Mouse (Mus musculus) forebrain, embryonic 16.5 days (tissue): ENCODE data around the gene Kcnip4. TPM values are rescaled to one million over a fixed set of nuclear protein-coding genes. Genes with fewer than 3 reads are reported as not detected.

Experiments
- ATAC-seq: fragments of 200-750 bp; cut with Nextera tagmentation; 2 replicates; pipeline ENCODE4 v1.8.0; 2017; ENCODE audit warnings: mild to moderate bottlenecking, moderate library complexity
- H3K27ac ChIP-seq: fragments of 300-500 bp; sonication (generic); 2 replicates; pipeline ENCODE4 v1.5.1; 2014; ENCODE audit warnings: low read length, control low read depth
- H3K27me3 ChIP-seq: fragments of 300-500 bp; sonication (generic); replicated peaks from 2 replicates; pipeline ENCODE4 v1.6.1; 2014; ENCODE audit warnings: low read length; ENCODE audit not compliant: control insufficient read depth, insufficient read depth
- H3K36me3 ChIP-seq: fragments of 300-500 bp; sonication (generic); 2 replicates; pipeline ENCODE4 v1.6.1; 2014; ENCODE audit not compliant: control insufficient read depth, insufficient read depth
- H3K4me1 ChIP-seq: fragments of 300-500 bp; sonication (generic); replicated peaks from 2 replicates; pipeline ENCODE4 v1.6.1; 2014; ENCODE audit warnings: low read length; ENCODE audit not compliant: control insufficient read depth, insufficient read depth
- H3K4me2 ChIP-seq: fragments of 300-500 bp; sonication (generic); 2 replicates; pipeline ENCODE4 v1.6.1; 2014; ENCODE audit warnings: mild to moderate bottlenecking, low read length, control low read depth
- H3K4me3 ChIP-seq: fragments of 300-500 bp; sonication (generic); replicated peaks from 2 replicates; pipeline ENCODE4 v1.5.1; 2014; ENCODE audit warnings: mild to moderate bottlenecking, low read length, control low read depth
- H3K9ac ChIP-seq: fragments of 300-500 bp; sonication (generic); replicated peaks from 2 replicates; pipeline ENCODE4 v1.6.1; 2014; ENCODE audit warnings: low read depth, low read length, control low read depth
- H3K9me3 ChIP-seq: fragments of 300-500 bp; sonication (generic); 2 replicates; pipeline ENCODE4 v1.6.1; 2016; ENCODE audit warnings: low read length; ENCODE audit not compliant: control insufficient read depth
- WGBS: fragments of 180-500 bp; shearing (Covaris S2); extraction: QIAGEN DNeasy Blood & Tissue Kit; methylation state at CpG from one replicate; pipeline ENCODE4 v1.1.7; 2014; 5-methylcytosine and 5-hydroxymethylcytosine counted together
- polyA plus RNA-seq: library from polyadenylated mRNA; unstranded; fragments of >200 nt; fragmentation: Nextera tagmentation; extraction: Ambion mirVana; gene quantifications from 2 replicates; pipeline ENCODE4 v1.2.1, GENCODE M21; 2015

Gene Kcnip4
- polyA plus RNA-seq, 1 experiment from 2014 or later, result 8.8 TPM

DNA sequence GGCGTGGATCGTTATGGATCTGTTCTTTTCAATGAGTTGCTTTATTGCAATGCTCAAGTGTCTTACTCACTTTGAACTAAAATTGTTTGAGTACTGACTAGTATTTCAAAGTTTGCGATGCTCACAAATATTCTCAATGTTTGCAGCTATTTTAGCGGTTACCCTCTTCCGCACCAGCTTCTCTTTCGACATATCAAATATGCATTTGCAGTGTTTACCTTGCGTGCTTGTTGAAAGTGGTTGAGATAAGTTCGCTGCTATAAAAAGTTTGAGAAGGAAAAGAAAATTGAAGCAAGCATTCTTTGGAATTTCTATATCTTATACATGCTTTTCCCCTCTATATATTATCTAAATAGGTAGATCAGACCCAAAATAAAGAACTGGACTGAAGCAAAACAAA lies 634.5 kb downstream of the Kcnip4 start:
- H3K36me3 ChIP-seq, result no peaks in the 10 kb centered on the region
- no peaks in the 10 kb centered on the region for H3K9me3 ChIP-seq
- H3K27ac ChIP-seq, result no peak overlapping the region
- 62% methylated on average over 8 of the region's 8 CpGs for WGBS
- ATAC-seq, result no peak
- H3K4me2 ChIP-seq, result peak overlapping the region; percentile 61
- no peak overlapping the region for H3K9ac ChIP-seq
- peaks cover 4% of the 10 kb centered on the region; the same call in 1 of the 2 replicates for H3K4me1 ChIP-seq
- peak overlapping the region; percentile 38 for H3K4me3 ChIP-seq
- no peaks in the 10 kb centered on the region for H3K27me3 ChIP-seq

DNA sequence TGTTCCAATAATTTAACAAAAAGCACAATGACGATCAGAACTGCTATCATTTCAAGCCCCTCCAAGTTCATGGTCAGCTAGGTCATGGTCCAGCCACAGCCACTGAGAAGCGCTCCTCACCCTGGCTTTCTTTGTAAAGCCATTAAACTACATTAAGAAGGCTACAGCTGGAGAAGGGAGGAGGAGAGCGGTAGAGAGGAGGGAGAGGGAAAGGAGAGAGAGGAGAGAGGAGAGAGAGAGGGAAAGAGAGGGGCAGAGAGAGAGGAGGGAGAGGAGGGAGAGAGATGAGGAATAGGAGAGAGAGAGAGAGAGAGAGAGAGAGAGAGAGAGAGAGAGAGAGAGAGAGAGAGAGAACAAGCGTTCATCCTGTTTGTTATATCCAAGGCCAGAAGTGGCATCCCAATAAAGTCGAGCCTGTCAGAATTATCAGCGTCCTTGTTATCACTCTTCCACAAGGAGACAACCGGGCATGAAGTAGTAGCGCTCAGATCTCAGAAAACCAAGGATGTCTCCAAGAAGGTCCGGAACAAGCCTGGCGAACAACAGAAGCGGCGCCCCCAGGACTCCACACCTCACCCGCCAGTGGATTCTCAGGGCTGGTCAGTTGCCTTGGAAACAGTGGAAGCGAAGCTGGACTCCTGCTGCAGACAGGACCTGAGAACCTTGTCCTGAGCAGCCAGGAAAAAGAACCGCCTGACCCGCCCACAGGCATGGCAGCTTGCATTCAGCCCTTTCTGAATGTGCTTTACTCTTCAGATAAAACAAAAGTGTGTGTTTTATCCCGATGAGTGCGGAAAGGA lies 635.1 kb downstream of the Kcnip4 start:
- H3K4me3 ChIP-seq, result peak overlapping the region; percentile 38
- no peak overlapping the region for H3K27ac ChIP-seq
- H3K36me3 ChIP-seq, result no peaks in the 10 kb centered on the region
- H3K9me3 ChIP-seq, result no peaks in the 10 kb centered on the region
- H3K4me2 ChIP-seq, result peak overlapping the region; percentile 61
- WGBS, result 5% methylated on average over 18 of the region's 18 CpGs
- peak overlapping the region; percentile 45 for H3K9ac ChIP-seq
- peaks cover 4% of the 10 kb centered on the region; the same call in 1 of the 2 replicates for H3K4me1 ChIP-seq
- peak; percentile 81 for ATAC-seq
- H3K27me3 ChIP-seq, result no peaks in the 10 kb centered on the region

DNA sequence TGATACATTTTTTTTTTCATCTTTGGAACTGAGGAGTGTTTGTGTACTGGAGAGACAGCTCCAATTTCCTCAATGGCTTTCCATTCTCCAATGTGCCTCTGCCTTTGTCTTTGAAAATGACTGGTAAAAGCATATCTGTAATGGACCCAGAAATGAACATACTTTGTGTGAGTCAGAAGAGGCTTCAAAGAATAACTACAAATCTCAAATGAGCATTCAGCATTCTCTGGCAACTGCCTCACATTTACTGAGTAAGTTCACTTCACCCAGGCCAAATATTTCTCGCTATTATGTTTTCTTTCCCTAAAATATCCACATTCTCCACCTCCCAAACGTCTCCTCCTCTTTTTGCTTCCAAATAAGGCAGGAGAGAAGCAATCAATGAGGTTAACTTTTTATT lies 646.6 kb downstream of the Kcnip4 start:
- no peak overlapping the region for H3K27ac ChIP-seq
- H3K4me2 ChIP-seq, result no peak overlapping the region
- H3K27me3 ChIP-seq, result no peaks in the 10 kb centered on the region
- H3K36me3 ChIP-seq, result no peaks in the 10 kb centered on the region
- WGBS, result 67% methylated on average over 2 of the region's 2 CpGs
- no peak overlapping the region for H3K4me3 ChIP-seq
- no peaks in the 10 kb centered on the region for H3K9me3 ChIP-seq
- ATAC-seq, result no peak
- H3K4me1 ChIP-seq, result no peaks in the 10 kb centered on the region
- no peak overlapping the region for H3K9ac ChIP-seq

DNA sequence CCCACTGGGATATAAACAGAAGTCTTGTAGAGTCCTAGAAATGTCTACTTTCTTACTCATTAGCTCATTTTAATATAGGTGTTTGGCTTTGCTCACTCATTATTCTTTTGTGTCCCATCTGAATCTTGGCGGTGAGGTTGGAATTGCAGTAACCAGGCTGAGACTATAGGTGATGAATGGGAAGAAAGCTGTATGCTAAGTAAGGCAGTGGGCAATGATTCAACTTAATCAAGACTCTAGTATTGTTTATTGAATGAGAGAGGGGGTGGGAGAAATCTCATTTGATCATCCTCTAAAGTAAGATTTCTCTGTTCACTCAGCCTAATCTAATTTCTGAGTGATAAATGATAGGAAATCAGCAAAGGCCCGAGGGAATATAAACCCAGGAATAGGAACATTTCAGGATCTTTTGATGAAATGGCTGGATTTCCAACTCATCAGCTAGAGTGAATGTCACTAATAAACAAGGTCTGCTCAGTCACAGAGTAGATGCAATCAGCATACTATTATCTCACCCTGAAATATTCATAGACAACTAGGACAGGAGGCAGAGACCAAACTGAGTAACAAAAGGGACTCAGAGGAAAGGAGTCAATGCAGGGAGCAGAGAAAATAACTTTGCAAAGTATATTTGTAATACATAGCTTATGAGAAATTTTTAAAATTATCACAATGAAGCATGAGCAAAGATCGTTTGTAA lies 660.3 kb downstream of the Kcnip4 start:
- WGBS, result 38% methylated on average over 3 of the region's 3 CpGs
- H3K4me1 ChIP-seq, result no peaks in the 10 kb centered on the region

DNA sequence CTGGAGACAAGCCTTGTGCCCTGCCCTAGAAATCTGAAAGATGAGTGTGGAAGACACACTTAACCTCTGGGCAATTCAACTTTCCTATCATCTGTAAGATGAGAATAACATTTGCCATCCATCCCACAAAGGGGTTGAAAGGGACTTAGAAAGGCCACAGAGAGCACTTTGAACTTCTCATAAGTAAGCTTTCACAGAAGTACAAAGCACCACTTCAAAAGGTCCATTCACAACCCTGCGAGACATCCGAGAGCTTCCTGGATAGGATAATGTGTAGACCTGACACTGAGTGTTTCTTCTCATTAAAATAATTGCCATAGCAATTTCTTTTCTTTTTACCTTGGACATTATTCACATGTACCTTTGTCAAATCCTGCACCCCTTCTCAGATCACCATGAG lies 683.7 kb downstream of the Kcnip4 start:
- no peak for ATAC-seq
- Histone ChIP-seq H3K27ac (no peak overlapping the region), H3K27me3 (no peaks in the 10 kb centered on the region), H3K4me1 (no peaks in the 10 kb centered on the region), H3K9ac (no peak overlapping the region), H3K4me3 (no peak overlapping the region), H3K9me3 (no peaks in the 10 kb centered on the region), H3K4me2 (no peak overlapping the region), H3K36me3 (no peaks in the 10 kb centered on the region)
- 6% methylated on average over 2 of the region's 2 CpGs for WGBS

More for the DNA sequence above, 660.3 kb downstream of the Kcnip4 start:
- no peak overlapping the region for H3K4me3 ChIP-seq
- H3K4me2 ChIP-seq, result no peak overlapping the region
- H3K9ac ChIP-seq, result no peak overlapping the region
- H3K27ac ChIP-seq, result no peak overlapping the region
- no peaks in the 10 kb centered on the region for H3K27me3 ChIP-seq
- H3K36me3 ChIP-seq, result no peaks in the 10 kb centered on the region
- H3K9me3 ChIP-seq, result no peaks in the 10 kb centered on the region
- peak; percentile 66 for ATAC-seq

DNA sequence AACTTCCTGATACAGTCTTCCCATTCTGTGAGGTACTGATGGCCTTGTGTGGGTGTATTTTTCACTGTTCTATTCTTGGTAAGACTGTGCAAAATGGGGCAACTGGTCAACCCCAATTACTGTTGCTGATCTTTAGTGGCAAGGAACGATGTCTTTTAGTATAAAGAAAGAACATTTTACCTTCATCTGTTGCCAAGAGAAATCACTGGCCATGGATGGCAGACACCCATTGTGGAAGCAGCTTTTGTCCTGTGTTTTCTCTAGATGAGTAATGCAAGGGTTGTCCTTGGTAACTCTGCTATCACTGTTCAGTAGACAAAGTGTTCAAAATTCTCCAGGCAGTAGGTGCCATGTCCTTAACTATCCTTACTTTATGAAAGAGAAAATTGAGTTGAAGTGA lies 729.2 kb downstream of the Kcnip4 start:
- Histone ChIP-seq H3K9me3 (no peaks in the 10 kb centered on the region), H3K9ac (no peak overlapping the region), H3K27ac (no peak overlapping the region), H3K4me1 (no peaks in the 10 kb centered on the region), H3K36me3 (no peaks in the 10 kb centered on the region), H3K27me3 (no peaks in the 10 kb centered on the region), H3K4me2 (no peak overlapping the region), H3K4me3 (no peak overlapping the region)
- WGBS, result 42% methylated on average over 1 of the region's 1 CpGs
- no peak for ATAC-seq

DNA sequence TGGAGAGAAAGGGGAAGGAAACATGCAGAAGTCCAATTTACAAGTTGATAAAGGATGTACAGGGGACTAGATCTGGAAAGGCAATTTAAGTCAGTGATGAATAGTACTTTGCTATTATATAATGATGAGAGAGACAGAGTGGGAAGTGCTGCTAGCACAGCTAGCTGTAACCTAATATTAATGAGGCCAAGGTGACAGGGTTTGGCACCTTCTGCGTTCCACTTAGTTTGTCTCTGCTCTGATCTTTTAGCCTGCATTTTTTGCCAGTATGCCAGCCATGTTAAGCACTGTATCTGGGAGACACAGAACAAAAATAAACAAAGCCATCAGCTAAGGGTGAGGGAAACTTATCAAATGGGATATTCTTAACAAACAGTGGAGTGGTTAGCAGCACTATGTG lies 745.3 kb downstream of the Kcnip4 start:
- WGBS, result 41% methylated on average over 1 of the region's 1 CpGs
- no peak for ATAC-seq

DNA sequence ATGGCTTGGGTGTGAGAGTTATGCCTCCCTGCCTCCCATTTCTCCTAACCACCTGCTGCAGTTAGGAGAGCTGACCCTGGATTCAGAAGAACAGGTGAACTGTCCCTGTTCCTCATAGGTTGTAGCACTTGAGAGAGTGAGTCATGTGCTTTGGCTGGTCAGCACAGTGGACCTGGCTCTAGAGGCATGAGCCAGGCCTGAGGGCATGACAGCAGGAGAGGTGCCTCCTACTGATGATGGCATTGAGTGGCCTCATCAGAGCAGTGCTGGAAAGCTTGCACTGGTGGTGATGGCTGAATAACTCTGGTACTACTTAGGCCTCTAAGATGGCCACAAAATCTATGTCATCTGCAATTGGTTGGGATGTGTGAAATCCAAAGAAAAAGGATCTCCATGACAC lies 776.1 kb downstream of the Kcnip4 start:
- no peak for ATAC-seq
- Histone ChIP-seq H3K4me2 (no peak overlapping the region), H3K9ac (no peak overlapping the region), H3K27me3 (no peaks in the 10 kb centered on the region), H3K4me3 (no peak overlapping the region), H3K9me3 (no peaks in the 10 kb centered on the region), H3K4me1 (no peaks in the 10 kb centered on the region), H3K27ac (no peak overlapping the region), H3K36me3 (no peaks in the 10 kb centered on the region)

More for the DNA sequence above, 745.3 kb downstream of the Kcnip4 start:
- Histone ChIP-seq H3K27ac (no peak overlapping the region), H3K9ac (no peak overlapping the region), H3K36me3 (no peaks in the 10 kb centered on the region), H3K4me1 (no peaks in the 10 kb centered on the region), H3K4me3 (no peak overlapping the region), H3K4me2 (no peak overlapping the region), H3K27me3 (no peaks in the 10 kb centered on the region), H3K9me3 (no peaks in the 10 kb centered on the region)

DNA sequence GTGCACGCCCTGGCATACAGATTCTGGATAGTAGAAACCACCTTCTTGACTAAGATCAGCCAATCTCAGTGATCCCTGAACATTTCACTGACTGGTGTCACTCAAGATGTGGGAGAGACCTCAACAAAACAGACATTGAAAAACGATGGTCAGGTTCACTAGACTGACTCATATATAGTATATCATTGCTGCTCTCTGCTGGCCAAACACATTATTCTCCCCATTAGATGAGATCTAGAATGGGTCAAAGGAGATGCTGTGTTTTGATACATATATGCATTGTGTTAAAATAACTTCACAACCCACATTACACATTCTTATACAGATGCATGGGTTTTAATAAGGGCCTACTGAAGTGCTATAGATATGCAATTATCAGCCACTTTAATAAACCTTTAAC lies 787.1 kb downstream of the Kcnip4 start:
- Histone ChIP-seq H3K4me1 (no peaks in the 10 kb centered on the region), H3K4me2 (no peak overlapping the region), H3K4me3 (no peak overlapping the region), H3K36me3 (no peaks in the 10 kb centered on the region), H3K27me3 (no peaks in the 10 kb centered on the region), H3K9ac (no peak overlapping the region), H3K27ac (no peak overlapping the region), H3K9me3 (no peaks in the 10 kb centered on the region)
- ATAC-seq, result no peak
- WGBS, result 60% methylated on average over 2 of the region's 2 CpGs
